Mouse (Mus musculus): Measurements from ENCODE around the gene Hrc.

- no peak for TF ChIP-seq CTCF (IDR thresholded peaks at IDR 0.05; ENCODE audit: borderline replicate concordance, insufficient read depth, low read length)
- TF ChIP-seq POLR2A (IDR thresholded peaks at IDR 0.05; ENCODE audit: low read depth, low read length): peak; percentile 75
Measured at GRCm38 (mm10) chr7:45361243-45361804, 26.2 kb downstream of the Hrc start.

All from embryonic fibroblast, embryonic 13.5 days (primary cell).